Mouse (Mus musculus) gastrocnemius, postnatal 36 days (tissue): Measurements from ENCODE around the gene Pbxip1. TPM values are rescaled to one million over a fixed set of nuclear protein-coding genes. Genes with fewer than 3 reads are reported as not detected.

Experiments used
- DNase-seq, 2 experiments: peaks; one replicate each; pipeline ENCODE4 v3.0.0; 2022
- intact Hi-C: fragments of 180-260 bp; cut with DNase I; formaldehyde crosslinking; loops from one replicate; pipeline ENCODE4 v1.15.1; 2025
- long read RNA-seq, 2 experiments: library from polyadenylated mRNA; stranded (forward); transcript quantifications; one replicate each; pipeline ENCODE4 v2.0.0; 2021
- total RNA-seq, 2 experiments: library from RNA; stranded (reverse); gene quantifications; 2 replicates each; pipeline ENCODE4 v1.2.3; 2021

The Pbxip1 gene
- total RNA-seq: 100 to 1,000 TPM; 190 to 193 TPM
- long read RNA-seq, experiment 1, partial matches to known transcripts: 60 of 181 reads
- long read RNA-seq, experiment 1, other reads (novel, unspliced or antisense): 121 of 181 reads
- long read RNA-seq, experiment 2, partial matches to known transcripts: 83 of 224 reads
- long read RNA-seq, experiment 2, other reads (novel, unspliced or antisense): 141 of 224 reads

DNA sequence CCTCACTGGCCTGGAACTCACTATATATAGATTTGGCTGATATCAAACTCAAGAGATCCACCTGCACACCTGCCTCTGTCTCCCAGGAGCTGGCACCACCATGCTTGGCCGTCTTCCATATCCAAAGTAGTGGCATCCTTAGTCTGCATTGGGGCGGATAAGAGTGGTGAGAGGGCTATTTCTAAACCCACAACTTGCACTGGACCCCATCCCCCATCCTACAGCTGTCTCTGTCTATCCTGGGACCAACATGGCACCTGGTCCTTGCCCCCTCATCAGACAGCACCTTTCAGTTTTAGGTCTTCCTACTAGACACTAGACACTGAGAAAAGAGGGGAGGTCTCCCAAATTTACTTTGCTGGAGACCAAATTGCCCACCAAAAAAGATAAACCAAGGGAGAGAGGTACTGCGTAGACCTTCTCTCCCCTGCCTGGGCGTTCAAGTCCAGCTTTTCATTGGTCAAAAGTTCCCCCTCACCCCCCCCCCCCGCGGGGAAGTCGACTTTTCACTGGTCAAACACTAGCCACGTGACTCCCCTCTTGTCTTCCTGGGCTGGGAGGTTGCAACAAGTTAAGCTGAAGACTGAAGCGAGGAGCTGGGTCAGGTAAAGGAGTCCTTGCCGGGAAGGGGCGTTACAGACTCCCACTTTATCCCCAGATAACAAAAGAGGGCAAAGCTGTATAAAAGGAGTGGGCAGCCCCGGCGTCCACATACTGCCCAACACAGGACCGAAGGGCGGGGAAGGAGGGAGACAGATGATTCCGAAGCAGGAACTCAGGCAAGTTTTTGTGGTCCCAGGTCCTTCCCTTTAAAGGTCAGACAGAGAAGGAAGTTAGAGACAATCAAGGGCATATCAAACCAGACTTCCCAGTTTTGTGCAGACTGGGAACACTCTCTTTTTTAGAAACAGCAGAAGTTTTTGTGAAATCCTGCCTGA, at the start of gene Pbxip1:
Pbxip1 (plus strand) TSS at position 531 of the 938 bp plus-strand sequence.
- intact Hi-C loops: loop anchor here (5.0 kb wide), 1 partner anchor 44 kb away; the partner anchor contains the start of gene Zbtb7b
- peak; percentile 57 to 63 for DNase-seq

DNA sequence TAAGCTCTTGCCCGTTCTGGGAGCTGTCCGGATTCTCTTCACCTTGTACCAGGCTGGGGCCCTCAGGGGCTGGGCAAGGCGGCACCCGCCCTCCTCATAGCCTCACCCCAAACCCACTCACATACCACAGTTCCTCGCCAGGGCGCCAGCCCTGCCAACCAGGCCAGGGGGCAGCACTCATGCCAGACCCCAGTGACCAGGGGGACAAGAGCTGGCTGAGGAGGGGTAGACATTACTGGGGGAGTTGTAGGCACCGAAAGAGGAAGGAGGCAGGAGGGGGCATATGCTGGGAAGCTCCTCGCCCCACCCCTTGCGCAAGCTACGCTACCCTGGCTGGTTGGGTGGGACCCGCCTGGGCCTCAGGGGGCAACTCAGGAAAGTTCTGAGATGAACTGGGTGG, 48.9 kb upstream of the Pbxip1 start:
- intact Hi-C loops: no loop called here
- DNase-seq: no peak

DNA sequence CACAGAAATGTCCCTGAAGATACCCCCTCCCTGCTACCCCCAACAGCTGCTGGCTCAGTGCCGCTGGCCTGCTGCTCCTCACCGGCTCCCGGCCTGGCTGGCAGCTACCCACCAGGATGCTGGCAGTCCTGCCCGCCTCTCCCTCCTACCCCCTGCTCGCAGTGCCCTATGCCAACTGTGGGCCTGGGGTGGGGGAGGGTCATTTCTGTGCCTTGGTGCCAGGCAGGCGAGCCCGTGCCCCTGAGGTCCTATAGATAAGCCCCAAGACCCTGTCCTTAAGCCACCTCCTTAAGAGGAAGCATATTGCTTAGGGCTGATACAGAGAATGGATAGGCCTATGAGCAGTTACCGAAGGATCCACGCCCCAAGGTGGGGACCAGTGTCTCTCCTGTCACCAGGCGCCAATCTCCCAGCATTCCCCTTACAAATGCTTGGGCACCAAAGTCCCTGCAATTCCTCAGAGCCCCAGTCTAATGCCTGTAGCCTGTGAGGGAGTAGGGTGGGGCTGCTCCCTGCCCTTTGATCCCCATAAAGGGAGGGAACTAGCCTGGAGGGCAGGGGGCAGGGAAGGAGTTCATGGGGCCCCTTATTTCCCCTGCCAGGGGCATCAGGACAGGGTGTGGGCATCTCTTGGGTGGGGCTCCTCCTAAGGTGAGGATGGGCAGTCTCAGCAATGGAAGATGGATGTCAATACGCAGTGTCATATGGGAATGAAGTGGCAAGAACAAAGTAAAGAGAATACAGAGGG, 48.2 kb upstream of the Pbxip1 start:
- intact Hi-C loops: no loop called here
- DNase-seq: peak; percentile 52 to 66

DNA sequence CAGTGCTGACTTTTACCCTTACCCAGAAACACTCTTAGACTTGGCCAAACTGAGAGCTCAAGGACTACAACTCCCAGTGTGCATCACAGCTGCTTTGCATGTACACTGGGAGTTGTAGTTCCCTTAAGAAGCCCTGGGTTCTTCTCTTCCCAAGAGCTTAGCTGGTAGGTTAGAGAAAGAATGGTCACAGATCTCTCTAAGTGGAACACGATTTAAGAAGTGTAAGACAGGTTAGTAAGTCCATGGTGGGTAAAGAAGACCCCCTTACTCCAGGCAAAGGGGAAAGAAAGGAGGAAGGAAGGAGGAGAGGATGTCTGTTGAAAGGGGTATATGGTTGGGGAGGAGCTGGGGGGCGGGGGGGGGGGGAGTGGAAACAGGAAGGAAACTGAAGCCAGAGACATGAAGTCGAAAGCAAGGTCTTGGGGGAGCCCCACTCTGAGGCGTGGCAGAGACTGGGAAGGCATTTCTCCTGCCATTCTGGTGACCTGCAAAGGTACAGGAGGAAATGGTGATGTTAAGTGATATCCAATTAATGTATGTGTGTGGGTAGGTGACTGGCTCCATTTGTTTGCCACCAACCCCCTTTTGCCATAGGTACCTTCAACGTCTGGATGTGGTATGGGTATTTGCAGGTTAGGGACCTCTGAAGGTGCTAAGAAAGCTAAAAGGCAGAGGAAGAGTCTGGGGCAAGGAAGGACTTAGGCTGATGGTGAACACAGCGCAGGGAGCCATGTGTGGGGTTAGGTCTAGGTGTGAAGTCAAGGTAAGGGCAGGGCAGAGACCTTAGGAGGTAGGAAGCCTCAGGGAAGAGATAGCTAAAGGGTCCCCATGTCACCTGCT, 47.4 kb upstream of the Pbxip1 start:
- no peak for DNase-seq
- intact Hi-C loops: no loop called here

DNA sequence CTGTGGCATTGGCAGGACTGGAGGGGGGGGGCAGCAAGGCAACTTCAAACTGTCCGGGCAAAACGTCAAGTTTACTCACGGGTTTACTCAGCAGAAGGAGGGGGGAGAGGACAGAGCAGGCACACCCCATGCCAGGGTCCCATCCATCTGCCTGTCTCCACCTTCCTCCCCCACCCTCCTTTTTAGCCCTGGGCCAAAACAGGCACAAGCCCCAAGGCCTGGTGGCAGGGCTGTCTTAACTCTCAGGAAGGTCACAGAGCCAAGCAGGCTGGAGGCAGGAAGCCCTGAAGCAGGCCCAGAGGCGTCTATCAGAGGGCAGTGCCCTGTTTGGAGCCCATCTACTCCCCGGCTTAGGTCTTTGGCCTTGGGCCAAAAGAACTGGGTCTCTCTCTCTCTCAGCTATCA, 46.4 kb upstream of the Pbxip1 start:
- no peak for DNase-seq
- intact Hi-C loops: loop anchor here (5.0 kb wide), 1 partner anchor 47 kb away; the partner anchor contains the start of gene Pbxip1

DNA sequence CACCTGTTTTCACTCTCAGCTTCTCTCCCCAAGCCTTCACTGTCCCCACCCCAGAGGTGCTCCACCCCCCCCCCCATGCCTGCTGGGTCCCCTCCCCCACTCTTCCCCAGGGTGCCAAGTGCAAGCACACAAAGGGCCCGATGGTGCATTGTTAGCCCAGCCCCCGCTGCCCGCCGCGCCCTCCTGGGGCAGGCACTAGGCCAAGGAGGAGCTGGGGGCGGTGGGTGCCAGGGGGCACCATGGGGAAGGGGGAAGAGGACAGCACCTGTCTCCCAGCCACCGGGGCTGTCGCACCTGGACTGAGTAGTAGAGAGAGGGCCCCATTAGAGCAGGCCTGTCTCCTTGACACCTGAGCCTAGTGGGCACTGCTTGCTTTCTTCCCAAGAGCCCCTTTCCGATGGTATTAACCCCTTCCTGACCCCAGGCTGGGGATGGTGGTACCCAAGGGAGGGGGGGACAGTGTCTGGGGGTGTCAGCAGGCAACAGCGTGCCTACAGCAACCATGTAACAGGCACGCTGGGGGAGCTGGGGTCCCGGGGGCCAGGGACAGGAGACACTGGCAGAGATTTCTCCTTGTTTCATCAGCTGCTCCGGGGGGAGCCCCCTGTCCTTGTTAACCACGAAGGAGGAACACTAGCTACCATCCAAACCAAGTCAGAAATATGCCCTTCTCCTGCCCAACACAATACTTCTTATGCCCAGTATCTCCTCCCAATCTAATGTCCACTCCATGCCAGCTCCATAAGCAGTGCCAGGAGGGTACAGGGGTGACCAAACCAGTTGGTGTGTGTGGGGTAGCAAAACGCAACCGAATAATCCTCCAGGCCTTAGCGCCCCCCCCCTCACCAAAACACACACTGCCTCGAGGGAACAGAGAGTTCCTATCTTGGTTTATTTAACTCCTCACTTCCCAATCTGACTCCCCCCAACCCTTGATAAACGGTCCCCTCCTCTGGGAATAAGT, 45.5 kb upstream of the Pbxip1 start:
- DNase-seq: no peak
- intact Hi-C loops: loop anchor here (5.0 kb wide), 1 partner anchor 46 kb away; the partner anchor contains the start of gene Pbxip1

DNA sequence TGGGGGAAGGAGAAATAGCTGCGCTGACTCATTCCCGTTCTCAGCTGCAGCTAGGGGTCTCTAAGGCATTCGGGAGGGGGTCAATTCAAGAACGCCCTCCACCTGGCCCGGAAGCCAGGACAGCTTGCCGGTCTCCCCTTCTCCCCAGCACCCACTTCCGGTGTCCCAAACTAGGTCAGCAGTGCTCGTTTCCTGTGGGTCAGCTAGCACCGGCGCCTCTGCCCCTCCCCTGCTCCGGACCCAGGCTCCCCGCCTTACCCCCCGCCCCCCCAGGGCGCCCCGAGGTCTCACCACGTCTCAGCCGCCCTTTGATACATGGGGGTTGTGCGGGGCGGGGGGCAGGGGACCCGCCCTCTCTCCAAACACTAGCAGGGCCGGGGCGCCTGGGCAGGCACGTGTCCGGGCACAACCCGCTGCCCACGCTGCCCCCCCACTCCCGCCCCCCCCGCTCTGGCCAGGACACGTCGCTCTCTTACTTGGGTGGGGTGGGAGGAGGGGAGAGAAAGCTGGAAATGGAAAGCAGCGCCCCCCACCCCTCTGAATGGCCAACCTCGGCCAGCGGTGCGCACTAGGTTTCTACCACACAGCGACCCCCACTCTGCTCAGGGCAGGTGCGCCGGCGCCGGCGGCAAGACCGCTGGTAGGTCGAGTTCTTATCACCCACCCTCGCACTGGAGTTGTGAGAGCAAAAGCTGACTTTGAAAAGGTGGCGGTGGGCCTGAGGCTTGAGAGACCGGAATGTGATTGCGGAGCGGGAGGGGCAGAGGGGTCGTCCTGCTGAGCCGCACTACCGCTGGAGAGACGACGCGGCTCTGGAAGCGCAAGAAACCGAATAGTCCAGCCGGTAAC, 44.6 kb upstream of the Pbxip1 start:
- DNase-seq: peak in 1 of 2 experiments; percentile 66
- intact Hi-C loops: loop anchor here (5.0 kb wide), 1 partner anchor 45 kb away; the partner anchor contains the start of gene Pbxip1

DNA sequence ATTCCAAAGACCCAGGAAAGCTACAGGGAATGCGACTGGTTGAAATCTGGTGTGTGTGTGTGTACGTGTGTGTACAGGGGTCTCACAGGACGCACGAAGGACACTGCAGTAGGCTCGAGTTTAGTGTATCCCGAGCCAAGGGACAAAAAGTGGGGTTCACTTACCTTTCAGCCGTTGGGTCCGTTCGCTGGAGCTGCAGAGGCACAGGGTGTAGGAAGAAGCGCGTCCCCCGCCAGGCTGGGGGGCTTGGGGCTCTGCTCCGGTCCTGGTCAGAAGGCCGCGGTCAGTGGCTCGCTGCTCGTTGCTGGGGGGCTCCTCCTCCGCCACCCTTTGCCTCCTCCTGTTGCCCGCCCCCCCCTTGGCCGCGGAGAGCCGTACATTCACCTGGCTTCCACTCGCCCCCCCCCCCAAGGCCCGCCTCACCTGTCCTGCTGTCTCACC, 43.6 kb upstream of the Pbxip1 start:
- peak in 1 of 2 experiments; percentile 53 for DNase-seq
- intact Hi-C loops: loop anchor here (5.0 kb wide), 1 partner anchor 44 kb away; the partner anchor contains the start of gene Pbxip1

DNA sequence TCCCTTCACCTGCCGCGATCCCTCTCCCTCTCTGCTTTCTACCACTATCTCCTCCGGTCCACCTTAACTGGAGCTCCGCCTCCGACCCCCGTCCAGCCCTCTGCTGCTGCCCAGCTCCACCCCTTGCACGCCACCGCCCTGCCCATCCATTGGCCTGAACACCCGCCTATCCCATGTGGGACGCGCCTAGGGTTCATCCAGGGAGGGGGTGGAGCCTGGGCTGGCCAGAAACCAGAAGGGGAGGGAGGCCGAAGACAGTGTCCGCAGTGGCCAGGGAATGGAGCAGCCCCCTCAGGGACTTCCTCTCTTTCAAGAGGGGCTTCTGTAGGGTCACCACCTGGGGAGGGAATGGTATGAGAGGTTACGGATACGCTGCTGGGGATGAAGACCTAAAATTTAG, 42.9 kb upstream of the Pbxip1 start:
- intact Hi-C loops: loop anchor here (5.0 kb wide), 1 partner anchor 44 kb away; the partner anchor contains the start of gene Pbxip1
- peak; percentile 98 to 99 for DNase-seq

DNA sequence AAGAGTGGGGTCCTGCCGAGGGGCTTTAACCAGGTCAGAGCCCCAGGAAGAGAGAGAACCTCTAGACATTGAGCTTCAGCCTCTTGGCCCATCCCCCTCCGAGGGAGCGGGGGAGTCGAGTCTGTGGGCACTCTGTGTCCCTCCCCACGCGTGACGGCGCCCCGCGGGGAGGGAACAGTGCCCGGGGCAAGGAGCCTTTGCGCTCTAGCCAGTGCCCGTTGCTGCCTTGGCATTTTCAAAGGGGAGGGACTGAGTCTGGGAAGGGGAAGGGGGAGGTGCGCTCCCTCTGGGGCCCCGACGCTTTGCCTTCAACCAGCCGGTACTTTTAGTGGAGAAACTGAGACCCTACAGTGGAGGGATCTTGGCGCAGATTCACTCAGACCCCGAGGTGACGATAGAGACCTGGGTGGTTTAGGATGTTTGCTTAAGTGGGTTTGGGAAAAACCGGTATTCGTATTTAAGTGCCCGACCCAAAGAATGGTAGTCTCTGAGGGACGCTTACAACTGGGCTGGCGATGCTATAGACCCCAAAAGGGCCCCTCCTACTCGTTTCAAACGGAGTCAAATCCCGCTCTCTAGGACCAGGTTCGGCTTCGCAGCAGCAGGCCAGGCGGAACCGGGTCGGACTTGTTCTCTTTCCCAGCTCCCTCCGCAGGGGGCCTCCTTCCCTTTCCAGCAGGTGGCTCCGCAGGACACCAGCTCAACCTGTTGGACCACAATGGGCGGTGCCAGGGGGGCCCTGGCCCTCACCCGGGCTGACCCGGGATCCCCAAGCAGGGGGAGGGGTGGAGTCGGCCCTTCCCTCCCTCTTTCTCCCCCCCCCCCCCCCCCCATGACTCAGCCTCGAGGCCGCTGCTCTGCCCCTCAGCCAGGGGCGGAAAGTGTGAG, 42.3 kb upstream of the Pbxip1 start, which contains the start of gene Zbtb7b:
Zbtb7b (minus strand) TSS at position 771 of the 888 bp plus-strand sequence.
- peak; percentile 75 to 83 for DNase-seq
- intact Hi-C loops: loop anchor here (5.0 kb wide), 1 partner anchor 43 kb away; the partner anchor contains the start of gene Pbxip1

DNA sequence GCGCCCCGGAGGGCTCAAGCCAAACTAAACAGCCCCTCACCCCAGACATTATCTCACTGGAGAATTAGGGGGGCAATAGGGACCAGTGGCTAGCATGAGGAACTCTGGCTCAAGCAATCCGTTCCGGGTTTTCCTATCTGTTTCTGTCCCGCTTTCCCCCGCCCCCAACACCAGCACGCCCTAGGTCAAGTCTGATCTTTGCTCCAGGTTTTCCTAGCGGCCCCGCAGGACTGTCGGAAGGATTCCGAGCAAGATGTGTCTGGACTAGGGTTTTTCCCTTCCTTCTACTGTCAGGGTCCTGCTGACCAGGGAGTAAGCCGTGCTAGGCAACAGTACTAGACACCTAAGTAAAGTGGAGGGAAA, 41.6 kb upstream of the Pbxip1 start:
- intact Hi-C loops: loop anchor here (5.0 kb wide), 1 partner anchor 42 kb away; the partner anchor contains the start of gene Pbxip1
- DNase-seq: peak; percentile 74 to 78

DNA sequence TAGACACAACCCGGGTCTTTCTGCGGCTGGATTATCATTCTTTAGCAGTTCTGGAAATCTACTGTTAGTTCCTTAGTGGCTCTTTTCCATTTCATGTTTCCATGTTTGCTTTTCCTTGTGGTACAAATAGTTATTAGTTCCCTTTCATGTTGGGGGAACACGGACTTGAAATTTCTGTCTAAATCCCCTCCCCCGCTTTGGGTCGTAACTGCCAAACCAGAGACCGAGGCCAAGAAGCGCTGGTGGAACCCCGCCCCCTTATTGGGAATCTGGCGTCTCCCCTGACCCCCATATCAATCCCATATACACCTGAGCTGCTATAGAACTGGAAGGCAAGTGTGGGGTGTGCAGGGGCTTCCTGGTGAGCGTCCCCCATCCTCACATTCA, 41.1 kb upstream of the Pbxip1 start:
- no peak for DNase-seq
- intact Hi-C loops: no loop called here

DNA sequence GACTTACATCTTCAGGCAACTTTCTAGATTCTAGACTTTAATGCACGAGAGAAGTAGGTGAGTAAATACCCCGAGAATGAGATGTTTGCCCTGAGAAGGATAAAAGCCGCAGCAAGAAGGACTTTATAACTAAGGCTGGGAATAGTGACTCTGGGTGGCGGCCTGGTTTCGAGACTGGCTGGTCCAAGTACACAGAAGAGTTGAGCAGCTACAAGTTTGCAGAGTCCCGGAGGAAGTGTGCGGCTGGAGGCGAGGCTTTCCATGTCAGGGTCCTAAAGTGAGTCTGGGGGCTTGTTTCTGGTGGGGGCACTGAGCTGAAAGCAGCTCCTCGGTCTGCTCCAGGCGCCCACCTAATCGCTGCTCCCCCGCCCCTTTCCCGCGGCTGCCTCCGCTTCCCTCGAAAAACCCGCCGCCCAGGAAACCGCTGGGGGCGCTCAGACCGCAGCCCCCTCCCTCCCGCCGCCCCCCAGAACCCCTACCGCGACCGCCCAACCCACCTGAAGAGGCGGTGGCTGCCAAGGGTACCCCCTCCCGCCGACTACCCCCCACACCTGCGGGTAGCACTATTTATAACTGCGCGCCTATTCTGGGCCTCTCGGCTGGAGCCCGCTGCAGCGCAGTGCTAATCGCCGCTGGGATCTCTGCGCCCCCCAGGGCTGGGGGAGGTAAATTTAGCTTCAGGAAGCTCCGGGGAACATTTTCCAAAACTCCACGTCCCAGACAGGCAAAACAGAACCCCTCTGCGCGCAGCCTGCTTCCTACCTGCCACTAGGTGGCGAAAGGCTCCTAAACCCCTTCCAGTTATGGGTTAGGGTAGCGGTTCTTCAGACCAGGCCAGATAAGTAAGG, 40.5 kb upstream of the Pbxip1 start:
- intact Hi-C loops: no loop called here

DNA sequence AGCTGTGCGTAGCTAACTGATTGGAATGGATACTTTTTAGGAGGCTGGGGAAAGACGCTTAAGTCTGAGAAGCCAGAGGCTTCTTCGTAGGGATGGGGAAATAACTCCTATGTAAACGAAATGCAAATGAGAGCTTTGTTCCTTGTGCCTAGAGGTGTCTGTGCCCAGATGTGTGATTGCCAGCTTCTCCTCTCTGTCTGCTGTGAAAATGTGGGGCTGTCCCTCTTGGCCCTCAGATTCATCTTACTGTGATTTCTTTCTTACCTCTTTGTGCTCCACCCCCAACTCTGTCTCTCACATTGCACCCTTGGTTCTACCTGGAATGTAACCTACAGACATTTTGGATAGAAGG, 39.9 kb upstream of the Pbxip1 start:
- DNase-seq: no peak
- intact Hi-C loops: no loop called here

More for the DNA sequence above, 40.5 kb upstream of the Pbxip1 start:
- DNase-seq: peak in 1 of 2 experiments; percentile 63

DNA sequence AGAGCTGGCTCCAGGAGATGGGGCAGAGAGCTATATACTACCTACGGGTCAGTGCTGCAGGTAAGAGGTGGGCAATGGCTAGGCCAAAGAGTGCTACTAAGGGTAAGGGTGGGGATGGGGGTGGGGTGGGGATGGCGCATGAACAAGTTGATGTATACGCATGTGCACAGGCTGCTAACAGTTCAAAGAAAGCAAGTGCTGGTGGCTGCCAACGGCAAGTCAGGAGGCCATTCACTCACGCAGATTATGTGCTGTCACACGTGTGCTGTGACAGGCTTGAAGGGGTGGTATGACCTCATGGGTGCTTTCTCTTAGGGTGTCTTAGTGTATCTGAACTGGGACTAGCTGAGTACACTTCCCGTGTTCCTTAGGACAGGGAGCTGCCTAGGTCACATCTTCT, 35.2 kb upstream of the Pbxip1 start:
- no peak for DNase-seq
- intact Hi-C loops: no loop called here

DNA sequence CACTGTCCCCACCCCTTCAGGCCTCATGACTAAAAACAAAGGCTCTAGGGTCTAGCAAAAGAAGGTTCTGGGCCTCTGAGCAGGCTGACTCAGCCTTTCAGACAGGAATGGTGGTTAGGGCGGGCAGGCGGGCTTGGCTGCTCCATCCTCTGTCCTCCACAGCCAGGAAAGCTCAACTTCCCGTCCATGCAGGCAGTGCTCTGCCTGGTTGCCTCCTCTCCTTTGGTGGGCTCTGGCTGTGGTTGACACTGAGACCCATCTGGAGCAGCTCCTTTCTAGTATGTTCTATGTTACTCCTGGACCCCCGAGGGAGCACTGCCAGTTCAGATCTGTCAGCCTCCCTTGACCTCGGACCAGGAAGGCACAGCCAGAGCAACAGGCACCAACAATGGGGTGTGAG, 33.8 kb upstream of the Pbxip1 start, which contains the start of gene Lenep:
Lenep (minus strand) TSS at position 101 of the 400 bp plus-strand sequence.
- intact Hi-C loops: no loop called here
- DNase-seq: no peak
